Mouse (Mus musculus): ENCODE results near the gene Dnah2. TPM values are rescaled to one million over a fixed set of nuclear protein-coding genes. Genes with fewer than 3 reads are reported as not detected.

Dnah2 gene
- polyA plus RNA-seq, 1 experiment from 2014 or later = 1.3 TPM

DNA sequence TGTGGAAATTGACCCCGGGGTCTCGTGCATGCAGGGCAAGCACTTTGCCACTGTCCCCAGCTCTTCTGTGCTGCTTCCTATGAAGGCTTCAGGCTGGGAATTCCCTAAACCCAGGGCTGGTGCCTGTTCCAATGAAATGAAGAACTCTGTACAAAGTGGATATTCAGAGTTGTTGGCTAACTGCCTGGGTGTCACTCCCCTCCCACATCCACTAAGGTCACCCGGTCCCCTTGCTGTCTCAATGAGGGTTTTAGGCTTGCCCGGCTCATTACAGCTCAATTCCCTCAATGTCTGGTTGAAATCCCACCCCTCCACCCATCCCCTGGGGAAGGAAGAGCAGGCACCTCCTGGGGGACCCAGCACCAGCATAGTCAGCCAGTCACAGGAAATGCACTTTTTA lies 28.9 kb downstream of the Dnah2 start:
- Histone ChIP-seq H3K4me1 (0 out of 2 replicates have a peak, but pooled peaks cover 14% of the 10 kb centered on the region), H3K27ac (no peak overlapping the region), H3K36me3 (no peaks in the 10 kb centered on the region), H3K4me3 (no peak overlapping the region), H3K9me3 (replicated peaks) (no peaks in the 10 kb centered on the region), H3K27me3 (ENCODE audit: low read depth, poor library complexity, severe bottlenecking) (0 out of 2 replicates have a peak, but pooled peaks cover 4% of the 10 kb centered on the region)
- 79% methylated on average over 4 of the region's 4 CpGs for WGBS
- DNase-seq (ENCODE audit: low spot score) = no peak

DNA sequence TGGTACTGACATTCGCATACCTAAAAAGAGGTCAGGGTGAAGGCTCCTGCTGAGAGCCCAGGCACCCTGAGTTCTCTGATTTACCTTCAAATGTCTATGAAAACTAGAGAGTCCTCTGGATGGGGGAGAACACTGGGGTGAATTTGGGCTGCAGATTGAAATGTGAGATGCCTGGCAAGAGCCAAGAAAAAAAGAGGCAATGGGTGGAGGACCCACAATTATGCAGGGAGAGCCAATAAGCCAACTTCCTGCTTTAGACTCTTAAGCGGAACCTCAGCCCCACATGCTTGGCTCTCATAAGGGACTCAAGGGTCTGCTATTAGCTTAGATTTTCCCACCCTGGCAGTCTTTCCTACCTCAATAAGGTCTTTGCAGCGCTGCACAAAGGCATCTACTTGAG lies 32.2 kb downstream of the Dnah2 start:
- Histone ChIP-seq H3K4me3 (no peak overlapping the region), H3K27me3 (ENCODE audit: low read depth, poor library complexity, severe bottlenecking) (0 out of 2 replicates have a peak, but pooled peaks cover 7% of the 10 kb centered on the region), H3K9me3 (replicated peaks) (no peaks in the 10 kb centered on the region), H3K27ac (no peak overlapping the region), H3K36me3 (no peaks in the 10 kb centered on the region), H3K4me1 (peaks cover 20% of the 10 kb centered on the region)
- no peak for DNase-seq (ENCODE audit: low spot score)
- 74% methylated on average over 3 of the region's 3 CpGs for WGBS

DNA sequence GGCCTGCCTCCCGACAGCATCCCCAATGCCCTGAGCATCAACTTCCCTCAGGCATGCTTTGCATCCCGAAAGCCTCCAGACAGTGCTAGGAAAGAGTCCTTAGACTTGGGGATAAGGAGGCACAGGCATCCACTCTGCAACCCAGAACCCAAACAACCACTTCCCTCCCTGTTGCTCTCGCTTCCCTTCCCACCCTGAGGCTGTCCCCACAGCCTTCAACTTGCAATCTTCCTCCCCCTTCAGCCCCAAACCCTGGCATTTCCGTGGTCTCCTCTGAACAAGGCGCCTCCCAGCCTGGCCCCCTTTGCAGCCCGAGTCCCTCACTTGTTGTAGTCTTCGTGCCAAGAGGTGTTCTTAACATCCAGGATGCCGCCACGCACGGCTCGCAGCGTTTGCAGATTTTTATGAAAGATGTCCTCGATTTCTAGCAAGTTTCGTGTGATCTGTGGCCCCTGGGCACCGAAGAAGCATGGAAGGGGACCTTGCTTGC lies 32.7 kb downstream of the Dnah2 start:
- no peak for DNase-seq (ENCODE audit: low spot score)
- 69% methylated on average over 15 of the region's 15 CpGs for WGBS
- Histone ChIP-seq H3K4me3 (no peak overlapping the region), H3K4me1 (peaks cover 25% of the 10 kb centered on the region), H3K9me3 (replicated peaks) (no peaks in the 10 kb centered on the region), H3K27ac (no peak overlapping the region), H3K36me3 (no peaks in the 10 kb centered on the region), H3K27me3 (ENCODE audit: low read depth, poor library complexity, severe bottlenecking) (0 out of 2 replicates have a peak, but pooled peaks cover 7% of the 10 kb centered on the region)

DNA sequence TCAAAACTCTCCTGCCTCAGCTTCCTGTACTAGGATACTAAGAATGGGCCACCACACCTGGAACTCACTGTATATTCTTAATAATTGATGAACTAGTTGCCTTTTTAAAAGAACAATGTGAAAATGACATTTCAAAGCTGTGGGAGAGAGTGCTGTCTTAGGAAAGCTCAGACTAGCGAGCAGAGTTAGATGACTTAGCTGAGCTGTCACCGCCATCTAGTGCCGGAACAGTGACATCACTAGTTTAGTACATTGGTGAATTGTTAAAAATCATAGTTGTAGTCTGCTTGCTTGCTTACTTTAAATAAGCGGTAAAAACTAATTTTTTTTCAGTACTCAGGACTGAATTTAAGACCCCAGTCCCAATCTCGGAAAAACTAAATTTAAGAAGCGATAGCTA lies 35.1 kb downstream of the Dnah2 start:
- no peak overlapping the region for H3K27ac ChIP-seq
- WGBS = 12% methylated on average over 6 of the region's 6 CpGs
- peaks cover 27% of the 10 kb centered on the region for H3K4me1 ChIP-seq

DNA sequence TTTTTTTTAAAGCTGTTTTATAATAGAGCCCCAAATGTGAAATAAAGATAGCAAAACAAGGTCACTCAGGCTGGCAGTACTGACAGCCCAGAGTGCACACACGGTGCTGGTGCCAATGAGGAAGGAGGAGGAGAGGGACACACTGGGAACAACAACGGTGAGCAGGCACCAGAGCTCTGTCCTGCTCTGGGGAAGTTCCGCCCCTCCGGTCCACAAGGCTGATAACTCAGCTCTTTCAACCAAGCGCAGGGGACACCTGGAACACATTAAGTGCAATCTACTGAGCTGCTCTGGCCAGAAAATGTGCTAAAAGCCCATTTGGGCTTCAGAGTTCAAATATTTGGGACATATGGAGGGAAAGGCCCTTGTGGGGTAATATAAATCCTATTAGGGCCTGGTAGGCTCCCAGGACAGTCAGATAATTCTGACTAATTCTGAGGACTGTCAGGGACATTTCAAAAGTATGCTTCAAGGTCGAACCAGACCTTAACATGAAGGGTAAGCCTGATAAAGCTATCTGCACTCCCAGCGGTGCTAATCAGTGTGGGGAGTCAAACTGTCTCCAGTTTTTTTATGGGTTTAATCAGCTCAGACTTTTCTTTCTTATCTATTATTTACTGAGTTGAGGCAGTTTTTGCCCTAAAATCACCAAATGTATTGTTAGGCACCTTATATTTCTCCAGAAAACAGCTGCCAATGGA lies 38.0 kb downstream of the Dnah2 start:
- no peak overlapping the region for H3K4me3 ChIP-seq
- H3K9me3 ChIP-seq (replicated peaks) = no peaks in the 10 kb centered on the region
- H3K27ac ChIP-seq = peak overlapping the region; percentile 63
- peak; percentile 76 for DNase-seq (ENCODE audit: low spot score)
- 0 out of 2 replicates have a peak, but pooled peaks cover 7% of the 10 kb centered on the region for H3K27me3 ChIP-seq (ENCODE audit: low read depth, poor library complexity, severe bottlenecking)
- WGBS = 10% methylated on average over 7 of the region's 7 CpGs
- peaks cover 22% of the 10 kb centered on the region for H3K4me1 ChIP-seq
- no peaks in the 10 kb centered on the region for H3K36me3 ChIP-seq

More for the DNA sequence above, 35.1 kb downstream of the Dnah2 start:
- peak; percentile 72 for DNase-seq (ENCODE audit: low spot score)
- Histone ChIP-seq H3K4me3 (no peak overlapping the region), H3K9me3 (replicated peaks) (no peaks in the 10 kb centered on the region), H3K36me3 (no peaks in the 10 kb centered on the region), H3K27me3 (ENCODE audit: low read depth, poor library complexity, severe bottlenecking) (0 out of 2 replicates have a peak, but pooled peaks cover 7% of the 10 kb centered on the region)

DNA sequence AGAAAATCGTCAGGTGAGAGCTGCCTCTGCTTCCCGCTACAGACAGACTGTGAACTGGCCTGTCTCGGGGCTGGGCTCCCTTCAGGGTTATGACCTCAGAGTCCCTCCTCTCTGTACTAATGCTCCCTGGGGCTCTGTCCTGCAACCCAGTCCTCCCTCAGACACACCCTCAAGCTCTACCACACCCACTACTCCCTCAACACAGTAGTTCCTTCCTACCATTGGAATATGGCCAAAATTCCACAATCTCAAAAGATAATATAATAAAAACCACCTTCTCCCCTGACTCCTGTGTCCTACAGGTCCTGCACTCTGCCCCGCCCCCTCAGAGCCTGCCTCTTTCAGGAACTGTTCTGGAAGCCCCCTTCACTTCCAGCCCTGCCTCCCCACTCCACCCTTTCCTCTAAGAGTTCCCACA lies 45.0 kb downstream of the Dnah2 start:
- Histone ChIP-seq H3K27ac (no peak overlapping the region), H3K9me3 (replicated peaks) (no peaks in the 10 kb centered on the region), H3K27me3 (ENCODE audit: low read depth, poor library complexity, severe bottlenecking) (no peaks in the 10 kb centered on the region), H3K4me3 (no peak overlapping the region), H3K36me3 (no peaks in the 10 kb centered on the region), H3K4me1 (peaks cover 14% of the 10 kb centered on the region)
- no peak for DNase-seq (ENCODE audit: low spot score)
- 26% methylated on average over 4 of the region's 4 CpGs for WGBS

DNA sequence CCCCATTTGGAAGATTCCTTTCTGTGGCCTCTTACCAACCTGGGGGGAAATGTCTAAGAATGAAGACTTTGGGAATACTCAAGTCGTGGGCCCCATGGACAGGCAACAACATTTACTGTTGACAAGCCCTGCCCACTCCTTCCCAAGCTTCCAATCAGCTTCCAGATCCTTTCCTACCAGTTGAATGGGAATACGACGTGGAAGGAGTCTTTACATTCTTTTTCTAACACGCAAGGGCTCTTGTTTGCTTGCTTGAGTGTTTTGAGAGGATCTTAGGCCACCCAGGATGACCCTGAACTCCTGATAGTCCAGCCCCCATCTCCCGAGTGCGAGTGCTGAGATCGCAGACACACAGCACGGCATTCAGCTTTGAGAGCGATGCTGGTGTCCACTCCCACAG lies 47.4 kb downstream of the Dnah2 start:
- H3K4me1 ChIP-seq = peaks cover 14% of the 10 kb centered on the region
- no peak overlapping the region for H3K27ac ChIP-seq
- H3K36me3 ChIP-seq = no peaks in the 10 kb centered on the region
- no peak overlapping the region for H3K4me3 ChIP-seq
- no peaks in the 10 kb centered on the region for H3K9me3 ChIP-seq (replicated peaks)
- DNase-seq (ENCODE audit: low spot score) = no peak
- WGBS = 73% methylated on average over 9 of the region's 9 CpGs
- H3K27me3 ChIP-seq (ENCODE audit: low read depth, poor library complexity, severe bottlenecking) = no peaks in the 10 kb centered on the region

DNA sequence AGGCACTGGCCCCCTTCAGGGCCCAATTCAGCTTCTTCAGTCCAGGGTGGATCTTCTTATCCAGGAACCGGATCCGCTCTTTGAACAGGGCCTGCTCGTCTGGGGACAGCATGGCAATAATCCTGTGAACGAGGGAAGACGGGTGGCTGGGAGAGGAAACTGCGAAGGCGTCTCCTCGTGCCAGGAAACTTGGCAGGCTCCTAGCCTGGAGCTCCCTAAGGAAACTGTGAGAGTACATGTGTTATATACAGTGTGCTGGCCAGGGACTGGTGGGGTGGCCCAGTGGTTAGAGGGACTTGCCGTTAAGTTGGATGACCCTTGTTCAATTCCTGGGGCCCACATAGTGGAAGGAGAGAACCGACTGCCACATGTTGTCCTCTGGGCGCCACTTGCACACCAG lies 49.8 kb downstream of the Dnah2 start:
- 88% methylated on average over 11 of the region's 11 CpGs for WGBS
- Histone ChIP-seq H3K27ac (no peak overlapping the region), H3K4me1 (peaks cover 18% of the 10 kb centered on the region), H3K9me3 (replicated peaks) (no peaks in the 10 kb centered on the region), H3K4me3 (no peak overlapping the region), H3K27me3 (ENCODE audit: low read depth, poor library complexity, severe bottlenecking) (no peaks in the 10 kb centered on the region), H3K36me3 (no peaks in the 10 kb centered on the region)
- no peak for DNase-seq (ENCODE audit: low spot score)

DNA sequence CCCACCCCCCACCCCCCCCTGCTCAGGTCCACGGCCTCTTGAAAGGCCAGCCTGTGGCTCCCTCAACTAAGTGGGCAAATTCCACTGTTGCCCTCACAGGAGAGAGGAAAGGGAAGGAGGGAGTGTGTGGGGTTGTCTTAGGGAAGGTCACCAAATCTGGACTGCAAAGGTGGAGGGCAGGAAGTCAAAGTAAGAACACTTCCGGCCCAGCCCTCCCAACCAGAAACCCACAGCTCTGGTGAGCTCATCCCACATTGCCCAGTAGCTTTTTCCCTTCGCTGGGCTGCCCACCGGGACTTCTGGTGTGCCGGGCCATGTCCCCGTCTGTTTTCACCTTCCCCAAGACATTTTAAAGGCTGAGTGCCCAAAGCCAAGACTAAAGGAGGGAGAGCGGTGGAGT lies 57.2 kb downstream of the Dnah2 start:
- Histone ChIP-seq H3K27ac (no peak overlapping the region), H3K4me3 (no peak overlapping the region), H3K27me3 (ENCODE audit: low read depth, poor library complexity, severe bottlenecking) (no peaks in the 10 kb centered on the region), H3K36me3 (no peaks in the 10 kb centered on the region), H3K9me3 (replicated peaks) (no peaks in the 10 kb centered on the region), H3K4me1 (peaks cover 11% of the 10 kb centered on the region)
- DNase-seq (ENCODE audit: low spot score) = no peak
- WGBS = 84% methylated on average over 7 of the region's 7 CpGs

DNA sequence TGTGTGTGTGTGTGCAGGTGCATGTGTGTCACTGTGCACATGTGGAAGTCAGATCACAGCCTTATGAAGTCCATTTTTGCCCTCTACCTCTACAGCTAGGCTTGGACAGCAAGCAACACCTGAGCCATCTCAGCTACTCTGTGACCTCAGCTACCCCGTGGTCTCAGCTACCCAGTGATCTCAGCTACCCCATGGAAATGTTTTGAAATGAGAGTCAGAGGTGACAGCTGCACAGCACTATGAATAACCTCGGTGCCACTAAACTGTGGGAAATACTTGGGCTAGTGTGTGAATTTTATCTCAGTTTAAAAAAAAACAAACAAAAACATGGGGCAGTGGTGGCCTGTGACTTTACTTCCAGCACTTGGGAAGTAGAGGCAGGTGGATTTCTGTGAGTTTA lies 58.0 kb downstream of the Dnah2 start:
- Histone ChIP-seq H3K27ac (no peak overlapping the region), H3K36me3 (no peaks in the 10 kb centered on the region), H3K9me3 (replicated peaks) (no peaks in the 10 kb centered on the region), H3K4me1 (peaks cover 11% of the 10 kb centered on the region), H3K27me3 (ENCODE audit: low read depth, poor library complexity, severe bottlenecking) (no peaks in the 10 kb centered on the region), H3K4me3 (no peak overlapping the region)
- DNase-seq (ENCODE audit: low spot score) = no peak
- WGBS = 91% methylated on average over 2 of the region's 2 CpGs

DNA sequence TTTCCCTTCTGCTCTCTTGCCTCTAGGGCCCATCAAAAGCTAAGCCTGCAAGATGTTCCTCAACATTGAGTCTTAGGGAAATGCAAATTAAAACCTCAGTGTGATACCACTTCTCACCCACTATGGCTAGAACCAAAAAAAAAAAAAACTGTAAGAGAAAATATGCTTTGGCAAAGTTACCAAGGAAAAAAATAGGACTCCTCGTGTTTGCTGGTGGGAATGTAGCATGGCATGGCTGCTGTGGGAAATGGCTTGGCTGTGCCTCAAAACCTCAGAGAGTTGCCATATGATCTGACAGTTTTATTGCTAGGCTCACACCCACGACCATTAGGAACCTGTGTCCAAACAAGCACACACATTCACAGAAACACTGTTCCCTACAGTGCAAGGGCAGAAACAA lies 61.4 kb downstream of the Dnah2 start:
- Histone ChIP-seq H3K4me1 (peaks cover 9% of the 10 kb centered on the region), H3K36me3 (no peaks in the 10 kb centered on the region), H3K9me3 (replicated peaks) (no peaks in the 10 kb centered on the region), H3K4me3 (no peak overlapping the region), H3K27me3 (ENCODE audit: low read depth, poor library complexity, severe bottlenecking) (no peaks in the 10 kb centered on the region), H3K27ac (no peak overlapping the region)
- no peak for DNase-seq (ENCODE audit: low spot score)
- 74% methylated on average over 2 of the region's 2 CpGs for WGBS

DNA sequence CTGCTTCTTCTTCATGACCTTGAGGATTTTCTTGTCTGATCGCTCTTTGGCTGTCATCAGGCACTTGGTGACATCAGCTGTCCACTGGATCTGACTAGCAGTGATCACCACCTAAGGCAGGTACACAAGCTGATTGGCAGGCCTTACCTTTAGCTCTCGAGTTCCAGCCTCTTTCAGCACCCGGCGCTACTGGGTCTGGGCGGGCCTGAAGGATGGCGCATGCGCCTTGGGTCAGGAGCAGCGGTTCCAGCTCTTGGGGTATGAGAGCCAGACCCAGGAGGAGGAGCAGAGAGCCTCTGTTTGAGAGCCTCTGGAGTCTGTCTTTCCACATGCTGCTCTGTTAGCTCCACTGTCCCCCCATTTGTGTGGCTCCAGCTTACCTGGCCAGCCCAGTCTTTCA lies 71.3 kb downstream of the Dnah2 start:
- Histone ChIP-seq H3K27me3 (ENCODE audit: low read depth, poor library complexity, severe bottlenecking) (no peaks in the 10 kb centered on the region), H3K4me3 (no peak overlapping the region), H3K36me3 (no peaks in the 10 kb centered on the region), H3K9me3 (replicated peaks) (no peaks in the 10 kb centered on the region), H3K4me1 (peaks cover 9% of the 10 kb centered on the region), H3K27ac (no peak overlapping the region)
- DNase-seq (ENCODE audit: low spot score) = no peak
- WGBS = 87% methylated on average over 8 of the region's 8 CpGs

DNA sequence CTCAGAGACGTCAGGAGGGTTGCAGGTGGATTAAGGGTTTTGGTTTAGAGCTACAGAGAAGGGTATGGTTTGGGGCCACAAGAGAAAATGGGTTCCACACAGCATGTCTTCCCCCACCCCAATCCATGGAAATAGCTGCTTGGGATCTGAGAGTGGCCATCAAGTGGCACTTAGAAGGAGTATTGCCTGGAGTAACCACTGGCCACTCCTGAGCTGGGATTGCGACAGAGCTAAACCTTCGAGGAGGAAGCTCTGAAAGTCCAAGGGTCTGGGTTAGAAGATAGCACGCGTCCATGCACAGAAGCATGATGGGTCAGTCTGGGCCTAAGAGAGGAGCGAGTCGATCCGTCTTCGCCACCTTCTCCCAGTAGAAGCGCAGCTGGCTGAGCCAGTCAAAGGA lies 72.1 kb downstream of the Dnah2 start:
- Histone ChIP-seq H3K9me3 (replicated peaks) (no peaks in the 10 kb centered on the region), H3K36me3 (no peaks in the 10 kb centered on the region), H3K27ac (no peak overlapping the region), H3K27me3 (ENCODE audit: low read depth, poor library complexity, severe bottlenecking) (no peaks in the 10 kb centered on the region), H3K4me3 (no peak overlapping the region), H3K4me1 (peaks cover 14% of the 10 kb centered on the region)
- no peak for DNase-seq (ENCODE audit: low spot score)
- 94% methylated on average over 10 of the region's 10 CpGs for WGBS

DNA sequence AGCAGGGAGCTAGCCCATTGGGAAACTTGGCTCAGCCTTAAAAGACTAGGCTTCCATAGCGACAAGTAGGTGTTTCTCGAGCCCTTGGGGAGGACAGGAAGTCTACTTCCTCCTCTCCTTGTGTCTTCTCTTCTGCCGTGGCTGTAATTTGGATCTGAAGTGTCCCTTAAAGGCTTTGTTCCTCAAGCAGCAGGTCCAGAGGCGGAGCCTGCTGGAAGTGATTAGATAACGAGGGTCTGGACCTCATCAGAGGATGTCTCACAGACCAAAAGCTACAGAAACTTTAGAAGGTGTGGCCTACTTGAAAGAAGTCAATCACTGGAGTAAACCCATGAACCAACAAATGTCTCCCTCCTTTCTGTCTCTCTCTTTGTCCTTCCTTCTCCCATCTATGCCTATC lies 74.2 kb downstream of the Dnah2 start:
- H3K4me1 ChIP-seq = peaks cover 18% of the 10 kb centered on the region
- no peak overlapping the region for H3K4me3 ChIP-seq
- WGBS = 13% methylated on average over 5 of the region's 5 CpGs
- no peak for DNase-seq (ENCODE audit: low spot score)
- no peaks in the 10 kb centered on the region for H3K36me3 ChIP-seq
- H3K27ac ChIP-seq = no peak overlapping the region
- H3K9me3 ChIP-seq (replicated peaks) = no peaks in the 10 kb centered on the region
- no peaks in the 10 kb centered on the region for H3K27me3 ChIP-seq (ENCODE audit: low read depth, poor library complexity, severe bottlenecking)

All from limb, embryonic 10.5 days (tissue).